In the genomic region with DNA sequence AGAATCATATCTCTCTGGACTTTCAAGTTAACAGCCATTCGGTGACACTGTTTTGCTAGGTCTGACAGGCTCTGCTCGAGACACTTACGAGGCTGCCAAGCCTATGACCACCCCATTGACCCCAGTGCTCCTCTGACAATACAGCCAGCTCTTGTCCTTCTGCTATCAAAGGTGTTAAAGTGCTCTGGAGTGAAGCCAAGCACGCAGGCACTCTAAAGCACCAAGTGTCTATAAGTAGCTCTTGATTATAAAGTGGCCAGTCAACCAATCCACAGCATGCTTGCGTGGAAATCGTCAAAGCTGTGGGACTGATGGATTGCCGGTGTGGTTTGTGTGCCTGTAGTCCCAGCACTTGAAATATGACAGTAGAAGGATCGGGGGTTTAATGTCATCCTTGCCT, we compare ENCODE assay signal across 17 mouse cellular contexts. TPM values are rescaled to one million over a fixed set of nuclear protein-coding genes. Genes with fewer than 3 reads are reported as not detected.
DNase-seq lines count a peak whose midpoint lies in the region; ATAC-seq and TF ChIP-seq lines count a peak whose summit lies in the region.
"Had no signal": no experiment of that assay in that cellular context is flagged by ENCODE, and none has a peak within 500 bp of the region (broad histone marks: within the 10 kb centered on the region; RNA-seq: fewer than 3 reads in every experiment).

No protein-coding gene starts in this region.

- TF ChIP-seq CTCF in hindbrain, postnatal 0 days (IDR thresholded peaks at IDR 0.05; ENCODE audit: low read depth): no peak

- H3K36me3 ChIP-seq in limb, embryonic 13.5 days: no peaks in the 10 kb centered on the region
- no peaks in the 10 kb centered on the region for H3K36me3 ChIP-seq in limb, embryonic 10.5 days
- H3K36me3 ChIP-seq in heart, embryonic 15.5 days: no peaks in the 10 kb centered on the region
- no peaks in the 10 kb centered on the region for H3K36me3 ChIP-seq in lung, embryonic 15.5 days
- no peaks in the 10 kb centered on the region for H3K36me3 ChIP-seq in hindbrain, postnatal 0 days (ENCODE audit: insufficient read depth, low read length)
- H3K36me3 ChIP-seq: G1E; limb, embryonic 12.5 days; midbrain, embryonic 12.5 days had no signal

- no peak for DNase-seq in limb, embryonic 10.5 days (ENCODE audit: low spot score)
- DNase-seq in adrenal gland, postnatal 4 days (ENCODE audit: low spot score in 2 of 2): no peak
- no peak for DNase-seq in hindbrain, postnatal 0 days (ENCODE audit: low spot score)
- no peak for DNase-seq in layer of hippocampus, postnatal 25 days (ENCODE audit: extremely low spot score in 1 of 2, low spot score in 1 of 2)
- DNase-seq: adrenal gland, postnatal 25 days; gastrocnemius, postnatal 25 days; kidney, adult 2 months; kidney, postnatal 4 days; liver, postnatal 0 days had no signal

- no peak for ATAC-seq in limb, embryonic 13.5 days (ENCODE audit: low FRiP score, low read depth)
- ATAC-seq in heart, embryonic 15.5 days (replicated peaks; ENCODE audit: insufficient number of reproducible peaks, insufficient read depth, low FRiP score, low read depth): peak; percentile 92
- peak; percentile 78; the same call in 1 of the 2 replicates for ATAC-seq in lung, embryonic 15.5 days (ENCODE audit: borderline replicate concordance, extremely low read depth, low FRiP score, low TSS enrichment)
- no peak for ATAC-seq in hindbrain, postnatal 0 days
- ATAC-seq: hindbrain, embryonic 16.5 days; liver, postnatal 0 days had no signal

- 64% methylated on average over 8 of the region's 8 CpGs for WGBS in limb, embryonic 13.5 days
- WGBS in limb, embryonic 10.5 days: 74% methylated on average over 8 of the region's 8 CpGs
- WGBS in heart, embryonic 15.5 days: 26% methylated on average over 8 of the region's 8 CpGs
- 15% methylated on average over 8 of the region's 8 CpGs for WGBS in lung, embryonic 15.5 days
- WGBS in hindbrain, postnatal 0 days: 47% methylated on average over 8 of the region's 8 CpGs

- no peak overlapping the region for H3K4me3 ChIP-seq in limb, embryonic 13.5 days
- no peak overlapping the region for H3K4me3 ChIP-seq in limb, embryonic 10.5 days
- H3K4me3 ChIP-seq in heart, embryonic 15.5 days: no peak overlapping the region
- H3K4me3 ChIP-seq in lung, embryonic 15.5 days: no peak overlapping the region
- no peak overlapping the region for H3K4me3 ChIP-seq in hindbrain, postnatal 0 days (ENCODE audit: low read length)
- H3K4me3 ChIP-seq: limb, embryonic 12.5 days; midbrain, embryonic 12.5 days had no signal

- peak overlapping the region; percentile 32; the same call in 1 of the 2 replicates for H3K9ac ChIP-seq in limb, embryonic 13.5 days
- no peak overlapping the region for H3K9ac ChIP-seq in heart, embryonic 15.5 days
- H3K9ac ChIP-seq in lung, embryonic 15.5 days: no peak overlapping the region
- H3K9ac ChIP-seq in hindbrain, postnatal 0 days (replicated peaks; ENCODE audit: low read length): no peak overlapping the region
- H3K9ac ChIP-seq: limb, embryonic 12.5 days; liver, postnatal 0 days; midbrain, embryonic 12.5 days had no signal

- no peak overlapping the region for H3K27ac ChIP-seq in limb, embryonic 13.5 days
- H3K27ac ChIP-seq in limb, embryonic 10.5 days: no peak overlapping the region
- no peak overlapping the region for H3K27ac ChIP-seq in heart, embryonic 15.5 days
- H3K27ac ChIP-seq in lung, embryonic 15.5 days: no peak overlapping the region
- H3K27ac ChIP-seq in hindbrain, postnatal 0 days: no peak overlapping the region
- H3K27ac ChIP-seq: limb, embryonic 12.5 days; midbrain, embryonic 12.5 days; stomach, postnatal 0 days had no signal

- 0 out of 2 replicates have a peak, but pooled peaks cover 4% of the 10 kb centered on the region for H3K4me1 ChIP-seq in limb, embryonic 13.5 days
- peaks cover 2% of the 10 kb centered on the region; the same call in 1 of the 2 replicates for H3K4me1 ChIP-seq in limb, embryonic 10.5 days
- H3K4me1 ChIP-seq in heart, embryonic 15.5 days (replicated peaks): peaks cover 7% of the 10 kb centered on the region; the same call in 1 of the 2 replicates
- H3K4me1 ChIP-seq in lung, embryonic 15.5 days: peaks cover 10% of the 10 kb centered on the region; the same call in 1 of the 2 replicates
- H3K4me1 ChIP-seq in hindbrain, postnatal 0 days (ENCODE audit: insufficient read depth, low read length): no peaks in the 10 kb centered on the region
- H3K4me1 ChIP-seq: limb, embryonic 12.5 days; midbrain, embryonic 12.5 days had no signal

- no peaks in the 10 kb centered on the region for H3K9me3 ChIP-seq in limb, embryonic 13.5 days
- no peaks in the 10 kb centered on the region for H3K9me3 ChIP-seq in limb, embryonic 10.5 days (replicated peaks)
- H3K9me3 ChIP-seq in heart, embryonic 15.5 days (replicated peaks): no peaks in the 10 kb centered on the region
- H3K9me3 ChIP-seq in lung, embryonic 15.5 days: no peaks in the 10 kb centered on the region
- no peaks in the 10 kb centered on the region for H3K9me3 ChIP-seq in hindbrain, postnatal 0 days (ENCODE audit: low read length)
- H3K9me3 ChIP-seq: G1E; limb, embryonic 12.5 days; midbrain, embryonic 12.5 days had no signal

- no peak overlapping the region for H3K4me2 ChIP-seq in limb, embryonic 13.5 days (replicated peaks)
- H3K4me2 ChIP-seq in heart, embryonic 15.5 days: peak overlapping the region; percentile 11; the same call in 1 of the 2 replicates
- H3K4me2 ChIP-seq in lung, embryonic 15.5 days: no peak overlapping the region
- H3K4me2 ChIP-seq in hindbrain, postnatal 0 days (ENCODE audit: low read depth, low read length): no peak overlapping the region
- H3K4me2 ChIP-seq: limb, embryonic 12.5 days; midbrain, embryonic 12.5 days had no signal

- H3K27me3 ChIP-seq in limb, embryonic 13.5 days: no peaks in the 10 kb centered on the region
- no peaks in the 10 kb centered on the region for H3K27me3 ChIP-seq in limb, embryonic 10.5 days (ENCODE audit: low read depth, poor library complexity, severe bottlenecking)
- H3K27me3 ChIP-seq in heart, embryonic 15.5 days: peaks cover 78% of the 10 kb centered on the region
- peaks cover 6% of the 10 kb centered on the region; the same call in 1 of the 2 replicates for H3K27me3 ChIP-seq in lung, embryonic 15.5 days
- H3K27me3 ChIP-seq in hindbrain, postnatal 0 days (ENCODE audit: insufficient read depth, low read length): no peaks in the 10 kb centered on the region
- H3K27me3 ChIP-seq: limb, embryonic 12.5 days; midbrain, embryonic 12.5 days had no signal

RNA-seq across cellular contexts. Expression of gene Zfp777, which starts 38.0 kb away (rescaled TPM):
- polyA plus RNA-seq in limb, embryonic 13.5 days (2015; fragmentation: Nextera tagmentation; extraction: Ambion mirVana): 9.1 and 9.4 TPM in 2 replicates
- polyA plus RNA-seq in limb, embryonic 10.5 days (2016; fragmentation: Nextera tagmentation; extraction: Ambion mirVana): 12.0 and 13.6 TPM in 2 replicates
- polyA plus RNA-seq in heart, embryonic 15.5 days (2015; fragmentation: Nextera tagmentation; extraction: Ambion mirVana): 2.8 and 4.1 TPM in 2 replicates
- 7.8 and 8.2 TPM in 2 replicates for polyA plus RNA-seq in lung, embryonic 15.5 days (2015; fragmentation: Nextera tagmentation; extraction: Ambion mirVana)
- total RNA-seq in adrenal gland, postnatal 4 days (2021): 10 to 100 TPM; 43.3 to 44.0 TPM
- total RNA-seq in hindbrain, postnatal 0 days (2014; rRNA removed): 33.6 and 47.7 TPM in 2 replicates
- 15.4 and 16.2 TPM in 2 replicates for polyA plus RNA-seq in hindbrain, postnatal 0 days (2015; fragmentation: Nextera tagmentation; extraction: Ambion mirVana)
- 10 to 100 TPM; 33.8 to 33.9 TPM for total RNA-seq in layer of hippocampus, postnatal 25 days (2021)

RNA-seq across cellular contexts. Expression of gene Zfp956, which starts 57.5 kb away (rescaled TPM):
- 13.4 and 17.5 TPM in 2 replicates for polyA plus RNA-seq in limb, embryonic 13.5 days (2015; fragmentation: Nextera tagmentation; extraction: Ambion mirVana)
- 7.4 and 9.7 TPM in 2 replicates for polyA plus RNA-seq in limb, embryonic 10.5 days (2016; fragmentation: Nextera tagmentation; extraction: Ambion mirVana)
- 2.9 and 4.4 TPM in 2 replicates for polyA plus RNA-seq in heart, embryonic 15.5 days (2015; fragmentation: Nextera tagmentation; extraction: Ambion mirVana)
- polyA plus RNA-seq in lung, embryonic 15.5 days (2015; fragmentation: Nextera tagmentation; extraction: Ambion mirVana): 7.0 and 8.8 TPM in 2 replicates
- total RNA-seq in adrenal gland, postnatal 4 days (2021): 10 to 100 TPM; 16.3 to 19.0 TPM
- total RNA-seq in hindbrain, postnatal 0 days (2014; rRNA removed): 30.6 and 32.0 TPM in 2 replicates
- polyA plus RNA-seq in hindbrain, postnatal 0 days (2015; fragmentation: Nextera tagmentation; extraction: Ambion mirVana): 21.0 and 21.3 TPM in 2 replicates
- 10 to 100 TPM; 19.3 to 22.6 TPM for total RNA-seq in layer of hippocampus, postnatal 25 days (2021)

Comparison
In these comparisons a context has a peak if more than half of its experiments do, and no peak if none do; other contexts are left out.
1. ATAC-seq: peak in heart, embryonic 15.5 days (single experiment) and lung, embryonic 15.5 days (single experiment); none in limb, embryonic 13.5 days (single experiment) and hindbrain, postnatal 0 days (single experiment).